Mouse (Mus musculus): ENCODE results near the gene Gm3776.
"Not testable (repeated sequence)": the region's sequence is repeated elsewhere in the genome, so short reads cannot be mapped to it uniquely, and the experiment has no call there.

The Gm3776 gene

GRCm38 (mm10) chr9:78256914-78257313, at the start of gene Gm3776:
Gm3776 (plus strand) TSS chr9:78257129.
- not testable (repeated sequence) for DNase-seq (ENCODE audit: low spot score)

GRCm38 (mm10) chr9:78208956-78209355, 48.0 kb upstream of the Gm3776 start:
- DNase-seq (ENCODE audit: low spot score), result no peak

GRCm38 (mm10) chr9:78210079-78210478, 46.9 kb upstream of the Gm3776 start:
- no peak for DNase-seq (ENCODE audit: low spot score)

- no peak for DNase-seq (ENCODE audit: low spot score)
Measured at GRCm38 (mm10) chr9:78210821-78211220, 46.1 kb upstream of the Gm3776 start.

GRCm38 (mm10) chr9:78211521-78211920, 45.4 kb upstream of the Gm3776 start:
- no peak for DNase-seq (ENCODE audit: low spot score)

GRCm38 (mm10) chr9:78212341-78213049, 44.4 kb upstream of the Gm3776 start:
- peak; percentile 20 for DNase-seq (ENCODE audit: low spot score)

- no peak for DNase-seq (ENCODE audit: low spot score)
Measured at GRCm38 (mm10) chr9:78217074-78217473, 39.9 kb upstream of the Gm3776 start.

- no peak for DNase-seq (ENCODE audit: low spot score)
Measured at GRCm38 (mm10) chr9:78222616-78223015, 34.3 kb upstream of the Gm3776 start.

GRCm38 (mm10) chr9:78223221-78223902, 33.6 kb upstream of the Gm3776 start:
- no peak for DNase-seq (ENCODE audit: low spot score)

- no peak for DNase-seq (ENCODE audit: low spot score)
Measured at GRCm38 (mm10) chr9:78224418-78224817, 32.5 kb upstream of the Gm3776 start.

GRCm38 (mm10) chr9:78225304-78225703, 31.6 kb upstream of the Gm3776 start:
- DNase-seq (ENCODE audit: low spot score), result no peak

- DNase-seq (ENCODE audit: low spot score), result no peak
Measured at GRCm38 (mm10) chr9:78228122-78228521, 28.8 kb upstream of the Gm3776 start.

GRCm38 (mm10) chr9:78229658-78230057, 27.3 kb upstream of the Gm3776 start:
- DNase-seq (ENCODE audit: low spot score), result peak; percentile 9

GRCm38 (mm10) chr9:78230461-78230860, 26.5 kb upstream of the Gm3776 start, which contains the start of gene Gsta1:
Gsta1 (plus strand) TSS chr9:78230656.
- not testable (repeated sequence) for DNase-seq (ENCODE audit: low spot score)

- not testable (repeated sequence) for DNase-seq (ENCODE audit: low spot score)
Measured at GRCm38 (mm10) chr9:78233121-78233695, 23.7 kb upstream of the Gm3776 start.

GRCm38 (mm10) chr9:78255683-78256470, 1.1 kb upstream of the Gm3776 start:
- DNase-seq (ENCODE audit: low spot score), result not testable (repeated sequence)

- not testable (repeated sequence) for DNase-seq (ENCODE audit: low spot score)
Measured at GRCm38 (mm10) chr9:78259688-78260087, 2.8 kb downstream of the Gm3776 start.

- DNase-seq (ENCODE audit: low spot score), result not testable (repeated sequence)
Measured at GRCm38 (mm10) chr9:78270945-78271344, 14.0 kb downstream of the Gm3776 start.

GRCm38 (mm10) chr9:78282002-78282711, 25.2 kb downstream of the Gm3776 start:
- not testable (repeated sequence) for DNase-seq (ENCODE audit: low spot score)

GRCm38 (mm10) chr9:78289063-78289462, 32.1 kb downstream of the Gm3776 start:
- not testable (repeated sequence) for DNase-seq (ENCODE audit: low spot score)

- not testable (repeated sequence) for DNase-seq (ENCODE audit: low spot score)
Measured at GRCm38 (mm10) chr9:78289723-78290122, 32.8 kb downstream of the Gm3776 start, which contains the start of gene Gm10639. Gm10639 (plus strand) TSS chr9:78289923.

Data from ovary, adult 18-20 months (tissue).